Mouse (Mus musculus): ENCODE results near the gene Dnase2a.
A peak's percentile ranks its signal among the peaks of the same experiment; 100 is the strongest.

Gene Dnase2a

DNA sequence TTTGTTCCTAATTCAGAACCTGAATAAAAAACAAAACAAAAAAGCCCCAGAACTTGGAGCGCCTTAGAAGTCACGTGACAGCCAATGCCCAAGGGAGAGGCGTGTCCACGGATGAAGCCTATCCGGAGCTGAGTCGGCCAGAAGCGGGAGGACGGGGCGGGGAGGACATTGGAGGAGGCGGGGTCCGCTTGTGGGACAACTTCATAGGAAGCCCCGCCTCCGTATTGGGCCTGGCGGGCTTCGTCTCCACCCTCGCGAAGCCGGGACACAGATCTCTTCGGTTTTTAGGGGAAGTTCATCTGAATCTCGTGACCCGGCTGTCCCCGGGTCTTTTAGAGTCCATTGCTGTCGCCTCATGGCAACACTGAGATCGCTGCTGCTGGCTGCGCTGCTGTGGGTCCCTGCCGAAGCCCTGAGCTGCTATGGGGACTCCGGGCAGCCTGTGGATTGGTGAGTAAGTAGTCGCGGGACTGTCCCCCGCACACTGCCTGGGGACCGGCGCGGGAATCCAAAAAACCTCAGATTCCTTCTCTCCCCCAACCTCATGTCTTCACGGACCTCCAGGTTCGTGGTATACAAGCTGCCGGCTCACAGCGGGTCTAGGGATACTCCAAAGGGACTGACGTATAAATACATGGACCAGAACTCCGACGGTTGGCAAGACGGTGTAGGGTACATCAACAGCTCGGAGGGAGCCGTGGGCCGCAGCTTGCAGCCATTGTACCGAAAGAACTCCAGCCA, at the start of gene Dnase2a:
Gene Dnase2a, plus strand, starts transcription at position 140 of the 741 bp plus-strand sequence.
- peak; percentile 99 for DNase-seq (ENCODE audit: low spot score in 2 of 2)

DNA sequence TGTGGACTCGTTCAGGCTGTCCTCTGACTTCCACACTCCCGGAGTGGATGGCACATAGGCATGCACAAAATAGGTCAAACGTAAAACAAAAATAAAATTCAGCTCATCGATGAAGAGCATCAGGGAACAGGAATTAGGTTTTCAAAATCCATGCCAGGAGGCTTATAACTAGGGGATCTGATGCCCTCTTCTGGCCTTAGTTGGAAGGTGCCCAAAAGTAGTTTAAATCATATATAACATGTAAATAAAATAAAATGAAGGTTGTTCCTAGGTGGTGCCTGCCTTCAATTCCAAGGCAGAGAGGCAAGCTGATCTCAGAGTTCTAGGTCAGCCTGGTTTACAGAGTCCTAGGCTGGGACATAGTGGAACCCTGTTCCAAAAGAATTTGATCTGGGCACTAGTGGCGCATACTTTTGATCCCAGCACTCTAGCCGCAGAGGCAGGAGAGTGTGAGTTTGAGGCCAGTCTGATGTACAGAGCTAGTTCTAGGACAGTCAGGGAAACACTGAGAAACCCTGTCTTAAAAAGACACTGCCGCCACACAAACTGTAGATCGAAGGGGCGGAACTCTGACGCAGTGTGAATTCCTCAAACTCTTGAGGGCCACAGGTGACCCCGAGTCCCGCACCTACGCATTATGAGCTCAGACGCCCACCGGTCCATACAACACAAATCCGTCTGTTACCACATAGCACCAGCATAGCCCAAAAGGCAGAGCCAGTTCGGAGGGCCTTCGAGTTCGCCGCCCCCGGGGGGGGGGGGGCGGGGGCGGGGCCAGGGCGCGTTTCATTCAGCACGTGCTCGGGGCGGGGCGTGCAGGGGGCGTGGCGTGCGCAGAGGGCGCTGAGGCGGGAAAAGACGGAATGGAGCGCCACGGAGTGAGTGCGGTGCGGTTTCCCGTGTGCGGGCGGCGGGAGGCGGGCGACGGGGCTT, 36.7 kb upstream of the Dnase2a start, which contains the start of gene Syce2:
Gene Syce2, plus strand, starts transcription at position 736 of the 933 bp plus-strand sequence.
- DNase-seq (ENCODE audit: low spot score in 2 of 2) = peak; percentile 79 to 87

DNA sequence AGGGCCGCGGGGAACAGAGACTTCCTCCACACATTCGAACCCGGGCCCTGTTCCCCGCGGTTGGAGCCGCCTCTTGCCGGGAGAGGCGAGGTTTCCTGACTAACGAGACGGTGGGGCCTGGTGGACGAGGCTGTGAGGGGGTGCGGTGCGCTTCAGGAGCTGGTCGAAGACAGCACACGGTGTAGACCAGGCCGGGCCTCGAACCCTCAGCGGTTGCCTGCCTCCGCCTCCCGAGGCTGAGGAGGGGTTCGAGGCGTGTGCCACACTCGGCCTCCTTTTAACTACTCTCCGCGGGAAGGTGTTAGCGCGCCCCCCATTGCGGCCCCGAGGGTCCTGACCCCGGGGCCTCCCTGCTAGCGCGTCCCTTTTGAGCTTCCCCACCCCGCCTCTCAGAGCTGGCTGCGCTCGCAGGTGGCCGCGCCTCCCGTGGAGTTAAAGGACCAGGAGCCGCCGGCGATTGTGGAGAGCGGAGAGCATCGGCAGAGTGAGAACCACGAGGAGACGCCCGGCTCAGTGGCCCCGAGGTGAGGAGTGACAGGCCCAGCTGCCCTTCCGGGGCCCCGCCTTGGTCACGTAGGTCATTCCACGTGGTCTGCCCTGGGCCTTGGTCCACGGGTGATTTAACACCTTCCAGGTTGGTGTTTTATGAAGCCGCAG, 35.9 kb upstream of the Dnase2a start:
- DNase-seq (ENCODE audit: low spot score in 2 of 2) = peak in 1 of 2 experiments; percentile 34

DNA sequence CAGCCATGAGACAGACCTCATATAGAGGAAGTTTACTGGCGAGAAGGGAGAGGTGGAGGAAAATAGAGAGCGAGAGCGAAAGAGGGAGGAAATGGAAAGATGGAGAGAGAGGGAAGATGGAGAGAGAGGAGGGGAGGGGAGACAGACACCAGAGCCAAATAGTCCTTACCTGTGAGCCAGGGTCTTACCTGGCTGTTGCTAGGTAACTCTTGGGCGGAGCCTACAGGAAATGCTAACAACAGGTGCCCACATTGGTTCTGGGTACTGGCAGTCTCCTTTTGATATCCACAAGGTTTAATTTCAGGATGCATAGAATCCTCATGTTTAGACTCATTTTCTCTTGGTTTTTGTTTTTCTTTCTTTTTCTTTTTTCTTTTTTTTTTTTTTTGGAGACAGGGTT, 35.3 kb upstream of the Dnase2a start:
- DNase-seq (ENCODE audit: low spot score in 2 of 2) = no peak

DNA sequence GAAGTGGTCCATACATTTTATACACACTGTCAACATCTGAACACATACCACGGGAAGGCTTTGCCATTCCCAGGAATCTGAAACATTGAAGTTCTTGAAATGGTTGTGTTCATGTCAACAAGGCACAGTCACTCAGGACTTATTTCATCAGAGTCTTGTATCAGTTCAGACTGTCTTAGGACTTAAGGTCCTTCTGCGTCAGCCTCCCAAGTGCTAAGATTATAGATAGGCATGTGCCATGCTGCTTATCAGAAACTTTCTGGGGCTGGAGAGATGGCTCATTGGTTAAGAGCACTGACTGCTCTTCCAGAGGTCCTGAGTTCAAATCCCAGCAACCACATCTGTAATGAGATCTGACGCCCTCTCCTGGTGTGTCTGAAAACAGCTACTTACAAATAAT, 34.0 kb upstream of the Dnase2a start:
- no peak for DNase-seq (ENCODE audit: low spot score in 2 of 2)

DNA sequence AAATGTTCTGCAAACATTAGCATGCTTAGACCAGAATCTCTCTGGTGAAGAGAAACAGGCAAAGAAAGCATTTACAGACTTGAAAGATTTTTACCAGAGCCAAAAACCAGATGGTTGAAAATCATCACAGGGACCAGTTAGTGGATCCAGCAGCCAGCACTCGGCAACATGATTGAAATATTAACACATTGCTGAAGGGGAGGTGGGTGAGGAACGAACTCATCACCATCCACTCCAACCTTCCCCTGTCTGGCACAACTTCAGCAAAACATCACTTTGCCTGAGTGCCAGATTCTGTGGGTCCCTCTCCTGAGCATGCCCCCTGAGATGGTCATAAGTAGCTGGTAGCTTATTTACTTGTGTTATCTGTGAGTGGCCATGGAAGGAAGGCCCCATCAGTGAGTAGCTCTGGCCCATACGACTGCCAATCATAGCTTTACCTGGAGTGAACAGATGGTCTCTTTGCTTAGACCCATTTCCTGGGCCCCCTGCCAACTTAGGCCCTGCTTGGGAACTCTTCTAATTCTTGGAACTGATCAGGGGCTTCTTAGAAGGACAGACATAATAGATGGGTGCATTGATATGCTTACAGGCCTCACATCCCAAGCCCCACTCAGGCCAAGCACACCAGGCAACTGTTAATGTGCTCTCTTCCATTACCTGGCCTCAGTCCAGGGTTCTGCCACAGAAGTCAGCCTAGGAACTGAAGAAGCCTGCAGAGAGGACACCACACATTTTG, 30.9 kb upstream of the Dnase2a start:
- no peak for DNase-seq (ENCODE audit: low spot score in 2 of 2)

DNA sequence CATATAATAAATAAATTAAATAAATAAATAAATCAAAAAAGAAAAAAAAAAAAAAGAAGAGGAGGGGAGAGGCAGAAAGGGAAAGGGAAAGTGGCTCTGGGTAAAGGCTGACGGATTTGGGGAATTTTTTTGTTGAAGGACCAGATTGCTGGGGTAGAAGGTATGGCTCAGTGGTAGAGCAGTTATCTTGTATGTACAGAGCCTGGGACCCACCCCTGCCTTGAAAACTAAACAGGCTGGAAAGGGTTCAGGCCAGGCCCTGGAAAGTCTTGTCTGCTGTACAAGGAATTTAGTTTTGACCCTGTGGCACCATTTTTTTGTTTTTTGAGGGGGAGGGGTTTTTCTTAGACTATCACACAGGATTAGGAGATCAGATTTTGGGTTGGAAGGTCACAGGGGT, 29.4 kb upstream of the Dnase2a start:
- no peak for DNase-seq (ENCODE audit: low spot score in 2 of 2)

DNA sequence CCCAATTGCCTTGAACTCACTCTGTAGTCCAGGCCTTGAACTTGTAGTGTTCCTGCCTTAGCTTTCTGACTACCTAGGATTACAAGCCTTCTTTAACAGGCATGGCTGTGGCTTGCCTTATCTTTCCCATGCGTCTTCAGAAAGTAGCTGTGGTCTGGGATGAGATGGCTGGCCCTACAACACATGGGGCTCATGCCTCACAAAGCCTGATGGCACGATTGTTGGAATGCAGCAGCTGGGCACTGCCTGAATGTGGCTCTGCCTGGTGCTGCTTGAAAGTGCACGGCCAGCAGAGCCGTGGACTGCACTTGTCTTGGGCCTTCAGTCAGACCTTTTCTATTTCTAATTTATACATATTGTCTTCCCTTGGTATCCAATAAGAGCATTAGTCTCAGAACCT, 23.6 kb upstream of the Dnase2a start:
- no peak for DNase-seq (ENCODE audit: low spot score in 2 of 2)

DNA sequence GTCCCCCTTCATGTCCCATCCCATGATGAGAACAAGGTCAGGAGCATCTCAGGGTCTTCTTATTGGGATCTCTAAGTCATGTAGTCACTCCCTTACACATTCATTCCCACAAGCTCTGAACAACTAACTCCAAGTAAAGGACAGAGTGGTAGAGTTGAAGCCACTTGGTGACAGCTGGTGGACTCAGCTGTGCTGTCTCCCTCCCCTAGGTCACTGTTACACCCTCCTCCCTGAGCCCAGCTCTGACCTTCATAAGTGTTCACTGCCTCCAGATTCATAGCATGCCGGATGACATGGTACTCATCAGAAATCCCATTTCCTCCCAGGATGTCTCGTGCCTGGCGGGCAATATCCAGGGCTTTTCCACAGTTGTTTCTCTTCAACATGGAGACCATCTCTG, 20.1 kb upstream of the Dnase2a start:
- DNase-seq (ENCODE audit: low spot score in 2 of 2) = no peak

DNA sequence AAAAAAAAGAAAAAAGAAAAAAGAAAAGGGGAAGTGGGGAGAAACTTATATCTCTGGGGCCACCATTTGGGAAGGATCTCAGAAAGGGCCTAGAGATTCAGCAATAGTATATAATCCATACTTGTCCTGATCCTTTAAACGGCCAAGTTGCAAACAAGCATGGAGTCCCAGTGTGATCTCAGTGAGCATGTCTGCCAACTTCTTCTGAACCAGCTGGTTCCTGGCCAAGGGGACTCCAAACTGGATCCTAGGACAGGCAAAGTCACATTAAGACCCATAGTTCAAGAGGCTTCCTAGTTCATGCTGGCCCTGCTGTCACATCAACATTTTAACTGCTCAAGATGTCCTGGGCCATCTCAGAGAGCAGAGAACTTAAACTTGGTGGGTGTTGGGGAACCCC, 19.2 kb upstream of the Dnase2a start:
- no peak for DNase-seq (ENCODE audit: low spot score in 2 of 2)

DNA sequence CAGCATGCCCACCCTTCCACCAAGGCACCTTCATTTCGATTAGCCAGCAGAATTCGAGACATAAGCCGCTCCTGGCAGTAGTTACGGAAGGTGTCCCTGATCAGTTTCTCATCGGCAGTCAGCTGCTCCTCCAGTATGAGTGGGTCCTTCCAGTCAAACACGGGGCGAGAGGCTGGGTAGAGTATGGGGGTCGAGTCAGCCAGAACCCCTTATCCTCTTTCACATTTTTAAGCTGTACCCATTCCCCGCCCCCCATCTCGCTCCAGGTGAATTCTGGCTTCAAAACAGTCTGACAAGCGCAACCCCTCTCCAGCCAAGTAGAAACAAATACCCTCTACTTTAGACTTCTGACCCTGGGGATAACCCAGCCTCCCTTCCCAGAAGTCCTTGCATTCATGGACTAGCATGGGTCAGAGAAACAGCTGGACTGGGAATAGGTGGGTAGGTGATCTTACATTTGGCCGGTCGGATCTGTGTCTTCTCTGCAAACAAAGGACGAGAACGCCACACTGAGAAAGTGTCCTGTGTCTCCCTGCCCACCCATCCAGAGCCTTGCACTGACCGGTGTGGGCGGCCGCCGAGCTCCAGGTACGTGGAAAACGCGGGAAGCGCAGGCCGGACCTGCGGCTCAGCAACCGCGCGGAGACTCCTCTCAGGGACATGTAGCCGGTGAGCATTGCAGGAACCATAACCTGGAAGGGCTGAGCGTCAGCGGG, 15.2 kb upstream of the Dnase2a start:
- no peak for DNase-seq (ENCODE audit: low spot score in 2 of 2)

DNA sequence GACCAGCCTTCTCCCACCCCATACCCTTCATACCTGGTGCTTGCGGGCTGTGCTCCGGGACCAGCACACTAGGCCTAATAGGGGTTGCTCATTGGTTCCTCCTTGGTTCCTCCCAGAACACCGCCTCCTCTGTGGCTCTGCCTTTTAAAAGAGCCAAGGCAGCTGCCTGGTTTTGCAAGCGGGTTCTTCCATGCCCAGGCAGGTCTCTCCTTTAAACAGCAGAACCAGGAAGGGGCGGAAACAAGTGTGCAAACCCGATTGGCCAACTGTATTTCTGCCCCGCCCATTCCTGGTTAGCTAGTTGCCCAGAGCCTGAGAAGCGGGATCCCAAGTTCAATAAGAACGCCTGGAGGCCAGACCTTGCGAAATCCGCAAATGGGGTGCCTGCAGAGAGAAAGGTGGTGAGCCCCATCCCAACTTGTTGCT, 14.6 kb upstream of the Dnase2a start, which contains the start of gene Gcdh:
Gene Gcdh, minus strand, starts transcription at position 213 of the 426 bp plus-strand sequence.
- DNase-seq (ENCODE audit: low spot score in 2 of 2) = peak; percentile 92 to 94

DNA sequence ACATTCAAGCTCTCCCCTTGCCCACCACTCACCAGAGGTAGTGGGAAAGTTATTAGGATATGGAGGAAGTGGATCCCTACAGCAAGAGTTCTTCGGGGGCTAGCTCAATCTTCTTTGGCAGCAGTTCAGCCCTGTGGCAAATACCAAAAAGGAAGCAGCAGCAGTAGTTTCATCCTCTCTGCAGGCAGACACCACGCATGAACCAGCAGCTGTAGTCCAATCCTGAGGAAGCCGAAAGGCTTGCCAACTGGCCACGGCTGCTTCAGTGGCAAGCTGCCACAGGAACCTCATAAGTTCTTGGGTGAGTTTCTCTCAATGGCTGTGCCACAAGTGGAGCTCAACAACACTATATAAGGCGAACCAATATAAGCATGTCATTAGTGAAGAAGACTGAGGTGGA, 12.4 kb upstream of the Dnase2a start:
- DNase-seq (ENCODE audit: low spot score in 2 of 2) = no peak

DNA sequence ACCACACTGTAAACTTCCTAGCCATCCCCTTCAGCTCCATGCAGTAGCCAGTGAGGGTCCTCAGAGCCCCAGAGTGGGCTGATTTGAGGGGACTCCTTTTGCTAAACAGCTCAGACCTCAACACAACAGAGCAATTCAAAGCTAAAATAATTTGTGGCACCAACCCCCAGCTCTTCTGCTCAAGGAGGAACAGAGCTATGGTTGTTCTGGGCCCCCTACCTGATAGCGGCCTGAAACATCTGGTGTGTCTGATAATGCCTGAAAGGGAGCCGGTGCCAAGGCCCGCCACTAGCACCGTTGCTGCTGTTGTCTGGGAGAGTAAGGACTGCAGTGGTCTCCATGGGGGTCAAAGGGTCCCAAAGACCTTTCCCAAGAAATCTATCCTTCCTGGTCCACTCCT, 7.3 kb upstream of the Dnase2a start:
- peak; percentile 55 to 68 for DNase-seq (ENCODE audit: low spot score in 2 of 2)

DNA sequence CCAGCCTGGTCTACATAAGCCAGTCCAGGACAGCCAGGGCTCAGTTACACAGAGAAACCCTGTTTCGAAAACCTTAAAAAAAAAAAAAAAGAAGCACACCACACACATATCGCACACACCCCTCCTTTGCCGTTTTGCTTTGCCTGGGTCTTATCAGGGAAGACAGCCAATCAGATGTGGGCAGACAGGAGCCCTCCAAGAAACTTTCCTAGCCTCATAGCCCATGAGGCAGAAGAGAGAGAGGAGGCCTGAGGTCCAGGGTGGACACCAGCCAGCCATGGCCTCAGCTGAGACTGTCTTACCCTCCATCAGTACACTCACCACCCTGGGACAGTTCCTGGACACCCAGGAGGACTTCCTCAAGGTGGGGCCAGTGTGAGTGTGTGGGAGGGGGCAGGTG, 6.6 kb upstream of the Dnase2a start, which contains the start of gene Klf1:
Gene Klf1, plus strand, starts transcription at position 177 of the 400 bp plus-strand sequence.
- peak; percentile 59 to 72 for DNase-seq (ENCODE audit: low spot score in 2 of 2)

DNA sequence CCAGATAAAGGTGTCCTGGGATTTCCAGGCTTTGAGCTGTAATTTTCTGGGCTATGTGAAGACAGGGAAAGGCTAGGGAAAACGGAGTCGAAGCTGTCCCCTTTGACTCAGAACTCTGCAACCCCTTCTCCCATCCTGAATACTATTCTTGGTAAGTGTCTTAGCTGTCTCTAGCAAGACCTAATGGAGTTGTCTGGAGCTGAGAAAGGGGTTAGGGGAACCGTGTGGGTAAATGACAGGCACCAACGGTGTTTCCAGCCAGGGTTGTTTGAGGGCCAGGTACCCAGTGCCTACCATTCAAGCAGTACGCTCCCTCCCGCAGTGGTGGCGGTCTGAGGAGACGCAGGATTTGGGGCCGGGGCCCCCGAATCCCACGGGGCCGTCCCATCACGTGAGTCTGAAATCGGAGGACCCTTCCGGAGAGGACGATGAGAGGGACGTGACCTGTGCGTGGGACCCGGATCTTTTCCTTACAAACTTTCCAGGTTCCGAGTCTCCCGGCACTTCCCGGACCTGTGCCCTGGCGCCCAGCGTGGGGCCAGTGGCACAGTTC, 5.9 kb upstream of the Dnase2a start:
- DNase-seq (ENCODE audit: low spot score in 2 of 2) = no peak

DNA sequence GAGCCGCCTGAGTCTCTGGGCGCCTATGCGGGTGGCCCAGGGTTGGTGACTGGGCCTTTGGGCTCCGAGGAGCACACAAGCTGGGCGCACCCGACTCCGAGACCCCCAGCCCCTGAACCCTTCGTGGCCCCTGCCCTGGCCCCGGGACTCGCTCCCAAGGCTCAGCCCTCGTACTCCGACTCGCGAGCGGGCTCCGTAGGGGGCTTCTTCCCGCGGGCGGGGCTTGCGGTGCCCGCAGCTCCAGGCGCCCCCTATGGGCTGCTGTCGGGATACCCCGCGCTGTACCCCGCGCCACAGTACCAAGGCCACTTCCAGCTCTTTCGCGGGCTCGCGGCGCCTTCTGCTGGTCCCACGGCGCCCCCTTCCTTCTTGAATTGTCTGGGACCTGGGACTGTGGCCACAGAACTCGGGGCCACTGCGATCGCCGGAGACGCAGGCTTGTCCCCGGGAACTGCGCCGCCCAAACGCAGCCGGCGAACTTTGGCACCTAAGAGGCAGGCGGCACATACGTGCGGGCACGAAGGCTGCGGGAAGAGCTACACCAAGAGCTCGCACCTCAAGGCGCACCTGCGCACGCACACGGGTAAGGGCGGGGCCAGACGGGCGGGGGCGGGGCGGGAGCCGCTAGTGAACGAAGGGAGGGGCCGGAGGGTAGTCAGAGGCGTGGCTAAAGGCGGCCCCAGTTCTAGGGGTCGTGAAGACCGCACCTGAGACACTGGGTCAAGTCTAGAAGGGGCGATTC, 5.3 kb upstream of the Dnase2a start:
- DNase-seq (ENCODE audit: low spot score in 2 of 2) = peak; percentile 89

DNA sequence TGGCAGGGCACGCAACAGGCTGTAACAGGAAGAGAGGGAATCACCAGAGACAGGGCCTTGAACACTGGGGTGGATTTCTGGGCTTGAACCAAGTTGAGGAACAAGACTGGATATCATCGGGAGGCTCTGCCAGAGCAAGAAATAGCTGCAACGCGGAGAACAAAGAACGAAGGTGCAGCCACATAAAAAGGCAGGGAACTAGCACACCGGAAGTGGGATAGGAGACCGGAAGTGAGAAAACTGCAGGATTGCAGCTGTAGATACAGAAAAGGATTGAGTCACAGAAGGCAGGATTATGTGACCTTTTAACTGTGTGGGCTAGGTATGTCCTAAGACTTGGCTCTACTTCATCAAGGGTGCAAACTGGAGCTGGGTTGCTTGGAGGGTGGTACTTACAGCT, 4.0 kb upstream of the Dnase2a start:
- no peak for DNase-seq (ENCODE audit: low spot score in 2 of 2)

DNA sequence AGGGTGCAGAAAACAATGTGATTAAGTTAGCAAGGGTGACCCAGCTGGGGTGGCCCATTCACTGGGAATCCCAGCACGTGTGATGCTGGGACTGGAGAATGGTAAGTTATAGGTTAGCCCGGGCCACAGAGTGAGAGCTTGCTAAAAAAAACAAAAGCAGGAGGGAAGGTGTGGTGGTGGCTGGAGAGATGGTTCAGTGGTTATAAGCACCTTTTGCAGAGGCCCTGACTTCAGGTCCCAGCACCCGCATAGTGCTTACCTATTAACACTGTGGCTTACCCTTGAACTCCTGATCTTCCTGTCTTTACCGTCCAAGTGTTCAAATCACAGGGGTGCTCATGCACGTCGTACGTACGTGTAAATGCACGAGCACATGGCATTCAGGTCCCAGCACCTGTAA, 1.3 kb upstream of the Dnase2a start:
- no peak for DNase-seq (ENCODE audit: low spot score in 2 of 2)

DNA sequence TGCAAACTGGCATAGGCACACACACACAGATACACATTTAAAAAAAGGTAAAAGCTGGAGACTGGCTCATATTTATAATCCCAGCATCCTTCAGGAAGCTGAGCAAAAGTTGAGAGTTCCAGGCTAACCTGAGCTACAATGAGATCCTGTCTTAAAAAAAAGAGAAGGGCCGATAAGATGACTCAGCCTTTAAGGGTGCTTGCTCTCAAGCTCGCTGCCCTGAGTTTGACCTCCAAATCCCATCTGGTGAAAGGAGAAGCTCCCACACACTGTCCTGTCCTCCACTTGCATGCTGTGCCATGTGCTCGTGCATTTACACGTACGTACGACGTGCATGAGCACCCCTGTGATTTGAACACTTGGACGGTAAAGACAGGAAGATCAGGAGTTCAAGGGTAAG, 867 bp upstream of the Dnase2a start:
- DNase-seq (ENCODE audit: low spot score in 2 of 2) = no peak
